In genomic region chr3:94442951-94443596, GRCm38 (mm10) we compare ENCODE assay signal across 8 mouse cellular contexts. TPM values are rescaled to one million over a fixed set of nuclear protein-coding genes. Genes with fewer than 3 reads are reported as not detected.
DNase-seq lines count a peak whose midpoint lies in the region; ATAC-seq and TF ChIP-seq lines count a peak whose summit lies in the region.

Gene Mrpl9, plus strand, starts transcription at chr3:94443318.

- peak within 1 kb of the TSS; percentile 81 for H3K9ac ChIP-seq in kidney, embryonic 15.5 days

- peak within 1 kb of the TSS; percentile 82 for H3K4me2 ChIP-seq in kidney, embryonic 15.5 days

- H3K36me3 ChIP-seq in heart, embryonic 10.5 days = peaks cover 37% of the 10 kb centered on the region
- peaks cover 38% of the 10 kb centered on the region for H3K36me3 ChIP-seq in kidney, embryonic 15.5 days

- H3K4me3 ChIP-seq in bone marrow macrophage, adult 2 months (ENCODE audit: insufficient read depth, low read length) = peak within 1 kb of the TSS; percentile 97
- H3K4me3 ChIP-seq in embryonic fibroblast, embryonic 13.5 days (ENCODE audit: insufficient read depth, low read length) = peak within 1 kb of the TSS; percentile 98
- peak within 1 kb of the TSS; percentile 97 for H3K4me3 ChIP-seq in heart, embryonic 10.5 days
- peak within 1 kb of the TSS; percentile 97 for H3K4me3 ChIP-seq in kidney, embryonic 15.5 days (replicated peaks)

- peak within 1 kb of the TSS; percentile 59 for H3K27ac ChIP-seq in bone marrow macrophage, adult 2 months (ENCODE audit: insufficient read depth, low read depth, low read length)
- H3K27ac ChIP-seq in embryonic fibroblast, embryonic 13.5 days (ENCODE audit: insufficient read depth, low read length) = no peak within 1 kb of the TSS
- H3K27ac ChIP-seq in heart, embryonic 10.5 days = peak within 1 kb of the TSS; percentile 94
- peak within 1 kb of the TSS; percentile 57 for H3K27ac ChIP-seq in kidney, embryonic 15.5 days

- no peak for TF ChIP-seq POLR2A in bone marrow macrophage, adult 2 months (IDR thresholded peaks at IDR 0.05; ENCODE audit: borderline replicate concordance, low read depth, low read length)
- peak; percentile 93 for TF ChIP-seq POLR2A in embryonic fibroblast, embryonic 13.5 days (IDR thresholded peaks at IDR 0.05; ENCODE audit: low read depth, low read length)

- peak; percentile 98 for ATAC-seq in kidney, embryonic 15.5 days (replicated peaks; ENCODE audit: low FRiP score)
- ATAC-seq in monocyte, adult 5-6 weeks (replicated peaks; ENCODE audit: insufficient number of reproducible peaks, low FRiP score, low TSS enrichment, poor library complexity, severe bottlenecking) = peak; percentile 83

- WGBS in heart, embryonic 10.5 days = under 1% methylated on average over 39 of the region's 39 CpGs
- WGBS in kidney, embryonic 15.5 days = under 1% methylated on average over 39 of the region's 39 CpGs

- H3K9me3 ChIP-seq in heart, embryonic 10.5 days = no peaks in the 10 kb centered on the region
- H3K9me3 ChIP-seq in kidney, embryonic 15.5 days (replicated peaks) = no peaks in the 10 kb centered on the region

- H3K27me3 ChIP-seq in heart, embryonic 10.5 days (ENCODE audit: insufficient read depth, poor library complexity, severe bottlenecking) = peaks cover 14% of the 10 kb centered on the region
- H3K27me3 ChIP-seq in kidney, embryonic 15.5 days = peaks cover 8% of the 10 kb centered on the region; the same call in 1 of the 2 replicates

- peaks cover 7% of the 10 kb centered on the region for H3K4me1 ChIP-seq in bone marrow macrophage, adult 2 months (ENCODE audit: control insufficient read depth, insufficient read depth, low read length)
- H3K4me1 ChIP-seq in embryonic fibroblast, embryonic 13.5 days (ENCODE audit: control insufficient read depth, insufficient read depth, low read length) = peaks cover 5% of the 10 kb centered on the region; the same call in 1 of the 2 replicates
- H3K4me1 ChIP-seq in heart, embryonic 10.5 days = peaks cover 7% of the 10 kb centered on the region; the same call in 1 of the 2 replicates
- peaks cover 9% of the 10 kb centered on the region for H3K4me1 ChIP-seq in kidney, embryonic 15.5 days

- DNase-seq in A20 (ENCODE audit: low read depth, low spot score) (peak; percentile 95), liver (peak; percentile 97)
- DNase-seq in heart, embryonic 10.5 days (ENCODE audit: low spot score) = peak; percentile 96
- DNase-seq in spleen, postnatal 4 days (ENCODE audit: low spot score in 2 of 2) = peak; percentile 95 to 99

- no peak for TF ChIP-seq CTCF in bone marrow macrophage, adult 2 months (IDR thresholded peaks at IDR 0.05; ENCODE audit: low read depth, low read length)
- TF ChIP-seq CTCF in embryonic fibroblast, embryonic 13.5 days (IDR thresholded peaks at IDR 0.05; ENCODE audit: borderline replicate concordance, insufficient read depth, low read length) = no peak

RNA-seq across cellular contexts. Expression of gene Mrpl9, which starts in this region (rescaled TPM):
- polyA plus RNA-seq in bone marrow macrophage, adult 2 months (2012; ENCODE audit: insufficient read depth, insufficient read length, missing spikeins) = 33.4 and 34.0 TPM in 2 replicates
- polyA plus RNA-seq in embryonic fibroblast, embryonic 13.5 days (2011; ENCODE audit: insufficient read length, low read depth, missing spikeins) = 28.6 and 31.1 TPM in 2 replicates
- polyA plus RNA-seq in heart, embryonic 10.5 days (2016; fragmentation: Nextera tagmentation; extraction: Ambion mirVana) = 64.6 and 67.1 TPM in 2 replicates
- polyA plus RNA-seq in kidney, embryonic 15.5 days (2015; fragmentation: Nextera tagmentation; extraction: Ambion mirVana) = 68.4 and 70.4 TPM in 2 replicates
- total RNA-seq in monocyte, adult 5-6 weeks (2017) = 54.6 to 77.8 TPM (median 70.4 TPM) in 3 replicates
